Mouse (Mus musculus): Measurements from ENCODE around the gene Syt9.

Syt9 gene

GRCm38 (mm10) chr7:107547872-107548271, 177.3 kb downstream of the Syt9 start:
- no peak for DNase-seq

- no peak for DNase-seq
Observed at GRCm38 (mm10) chr7:107553461-107553860, 182.9 kb downstream of the Syt9 start.

- peak; percentile 21 for DNase-seq
Observed at GRCm38 (mm10) chr7:107555906-107556305, 185.4 kb downstream of the Syt9 start.

GRCm38 (mm10) chr7:107560675-107561074, 190.1 kb downstream of the Syt9 start:
- no peak for DNase-seq

- DNase-seq, result no peak
Observed at GRCm38 (mm10) chr7:107561584-107561983, 191.1 kb downstream of the Syt9 start.

- DNase-seq, result no peak
Observed at GRCm38 (mm10) chr7:107563727-107564126, 193.2 kb downstream of the Syt9 start.

- peak; percentile 7 for DNase-seq
Observed at GRCm38 (mm10) chr7:107567261-107567671, 196.7 kb downstream of the Syt9 start, which contains the start of gene Olfml1. Gene Olfml1, plus strand, starts transcription at chr7:107567446.

GRCm38 (mm10) chr7:107567674-107568073, 197.1 kb downstream of the Syt9 start:
- no peak for DNase-seq

GRCm38 (mm10) chr7:107568971-107569370, 198.4 kb downstream of the Syt9 start:
- peak; percentile 19 for DNase-seq

GRCm38 (mm10) chr7:107573856-107574255, 203.3 kb downstream of the Syt9 start:
- no peak for DNase-seq

- no peak for DNase-seq
Observed at GRCm38 (mm10) chr7:107574276-107574675, 203.7 kb downstream of the Syt9 start.

- peak; percentile 17 for DNase-seq
Observed at GRCm38 (mm10) chr7:107592641-107593040, 222.1 kb downstream of the Syt9 start.

- DNase-seq, result no peak
Observed at GRCm38 (mm10) chr7:107593904-107594303, 223.4 kb downstream of the Syt9 start.

- peak; percentile 33 for DNase-seq
Observed at GRCm38 (mm10) chr7:107594325-107594856, 223.9 kb downstream of the Syt9 start.

GRCm38 (mm10) chr7:107594857-107595402, 224.4 kb downstream of the Syt9 start, which contains the start of gene Ppfibp2:
Gene Ppfibp2, plus strand, starts transcription at chr7:107595207.
- DNase-seq, result peak; percentile 78

GRCm38 (mm10) chr7:107595426-107595825, 224.9 kb downstream of the Syt9 start:
- no peak for DNase-seq

- no peak for DNase-seq
Observed at GRCm38 (mm10) chr7:107596753-107597152, 226.2 kb downstream of the Syt9 start.

- DNase-seq, result no peak
Observed at GRCm38 (mm10) chr7:107597956-107598355, 227.4 kb downstream of the Syt9 start.

All from cerebellum, adult 9-11 months (tissue).